Mouse (Mus musculus) hindbrain, postnatal 0 days (tissue): ENCODE measurements at regions not wholly inside any gene's neighbourhood (a gene's known extent, or its start where the extent isn't known, plus 50 kb on each side); places are given as distances from the start of the nearest gene placed in this dataset.

Source experiments
- ATAC-seq: fragments of 200-750 bp; cut with Nextera tagmentation; 2 replicates; pipeline ENCODE4 v1.8.0; 2017; ENCODE audit warnings: mild to moderate bottlenecking, moderate TSS enrichment, moderate library complexity
- DNase-seq: peaks from one replicate; pipeline ENCODE4 v3.0.0-alpha.2; 2015; ENCODE audit warnings: low spot score
- H3K27ac ChIP-seq: fragments of 300-500 bp; sonication (generic); 2 replicates; pipeline ENCODE4 v1.5.1; 2014; ENCODE audit warnings: mild to moderate bottlenecking
- H3K27me3 ChIP-seq: fragments of 300-500 bp; sonication (generic); 2 replicates; pipeline ENCODE4 v1.6.1; 2014; ENCODE audit warnings: low read length, mixed read lengths; ENCODE audit not compliant: insufficient read depth
- H3K36me3 ChIP-seq: fragments of 300-500 bp; sonication (generic); 2 replicates; pipeline ENCODE4 v1.6.1; 2014; ENCODE audit warnings: low read length, mixed read lengths; ENCODE audit not compliant: insufficient read depth
- H3K4me1 ChIP-seq: fragments of 300-500 bp; sonication (generic); 2 replicates; pipeline ENCODE4 v1.6.1; 2014; ENCODE audit warnings: antibody characterized with exemption, low read length, mixed read lengths; ENCODE audit not compliant: insufficient read depth
- H3K4me2 ChIP-seq: fragments of 300-500 bp; sonication (generic); 2 replicates; pipeline ENCODE4 v1.6.1; 2014; ENCODE audit warnings: low read depth, mild to moderate bottlenecking, low read length, moderate library complexity, mixed read lengths
- H3K4me3 ChIP-seq: fragments of 300-500 bp; sonication (generic); 2 replicates; pipeline ENCODE4 v1.5.1; 2014; ENCODE audit warnings: low read length
- H3K9ac ChIP-seq: fragments of 300-500 bp; sonication (generic); replicated peaks from 2 replicates; pipeline ENCODE4 v1.6.1; 2014; ENCODE audit warnings: mild to moderate bottlenecking, low read length, moderate library complexity, mixed read lengths
- H3K9me3 ChIP-seq: fragments of 300-500 bp; sonication (generic); 2 replicates; pipeline ENCODE4 v1.6.1; 2016; ENCODE audit warnings: low read length, mixed read lengths
- CTCF ChIP-seq: IDR thresholded peaks from 2 replicates; pipeline ENCODE4 v1.5.1; 2016; ENCODE audit warnings: antibody characterized with exemption, control low read depth, low read depth
- WGBS: fragments of 180-500 bp; shearing (Covaris S2); extraction: QIAGEN DNeasy Blood & Tissue Kit; methylation state at CpG from one replicate; pipeline ENCODE4 v1.1.7; 2014; 5-methylcytosine and 5-hydroxymethylcytosine counted together

DNA sequence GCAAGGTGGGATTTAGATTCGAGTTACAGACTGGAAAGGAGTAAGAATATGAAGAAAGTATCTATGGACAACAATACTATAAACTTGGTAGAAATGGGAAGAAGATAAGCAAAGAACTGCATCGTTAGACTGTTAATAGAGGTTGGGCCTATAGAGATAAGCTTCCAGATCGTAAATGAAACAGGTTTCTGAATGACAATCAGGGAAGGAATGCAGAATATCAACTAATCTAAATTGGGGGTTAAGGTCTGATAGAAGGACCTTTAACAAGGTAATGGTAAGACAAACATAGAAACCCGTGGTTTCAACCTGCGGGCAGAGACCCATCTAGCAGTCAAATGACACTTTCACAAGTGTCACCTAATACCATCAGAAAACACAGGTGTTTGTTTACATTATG lies 201.5 kb downstream of the Snx13 start:
- Histone ChIP-seq H3K9ac (no peak overlapping the region), H3K27me3 (no peaks in the 10 kb centered on the region), H3K4me2 (no peak overlapping the region), H3K4me3 (no peak overlapping the region), H3K27ac (no peak overlapping the region), H3K9me3 (no peaks in the 10 kb centered on the region), H3K4me1 (no peaks in the 10 kb centered on the region), H3K36me3 (no peaks in the 10 kb centered on the region)
- ATAC-seq (no peak), DNase-seq (no peak)
- no peak for TF ChIP-seq CTCF
- WGBS = 84% methylated on average over 5 of the region's 5 CpGs

DNA sequence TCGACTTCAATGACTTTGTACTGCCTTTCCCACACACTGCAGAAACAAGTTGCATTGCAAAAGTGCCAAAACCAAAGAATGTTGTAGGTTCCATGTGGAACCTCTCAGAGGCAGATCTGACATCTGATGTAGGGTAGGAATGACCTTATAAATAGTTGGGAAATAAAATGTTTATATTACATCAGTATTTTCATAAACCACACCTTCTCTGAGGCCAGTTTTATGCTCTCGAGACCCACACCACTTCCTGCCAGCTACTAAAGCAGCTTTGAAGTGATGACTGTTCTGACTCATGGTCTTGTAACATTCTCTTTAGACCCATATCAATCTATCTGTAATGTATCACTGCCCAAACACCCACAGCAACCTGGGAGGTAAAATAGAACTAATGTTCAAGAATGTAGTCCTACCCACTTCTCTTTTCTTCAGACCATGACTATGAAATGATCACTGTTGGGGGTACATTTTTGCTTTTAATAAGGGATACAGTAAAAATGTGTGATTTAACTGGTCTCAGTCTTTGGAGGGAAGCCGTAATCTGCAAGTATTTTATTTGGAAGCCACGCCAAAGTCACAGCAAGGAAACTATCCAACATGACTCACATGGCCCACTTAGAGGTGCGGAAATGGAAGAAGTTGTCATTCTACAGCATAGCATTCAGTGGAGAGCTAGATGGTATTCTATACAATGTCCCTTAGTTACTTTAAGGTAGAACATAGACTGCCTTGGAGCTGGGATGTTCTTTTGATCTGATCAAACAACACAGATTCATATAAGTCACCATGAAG lies 199.4 kb downstream of the Snx13 start:
- no peak overlapping the region for H3K27ac ChIP-seq
- no peaks in the 10 kb centered on the region for H3K36me3 ChIP-seq
- DNase-seq = no peak
- H3K9me3 ChIP-seq = no peaks in the 10 kb centered on the region
- H3K4me3 ChIP-seq = no peak overlapping the region
- no peak overlapping the region for H3K4me2 ChIP-seq
- no peak for ATAC-seq
- H3K27me3 ChIP-seq = no peaks in the 10 kb centered on the region
- H3K9ac ChIP-seq = no peak overlapping the region
- TF ChIP-seq CTCF = no peak
- H3K4me1 ChIP-seq = no peaks in the 10 kb centered on the region
- WGBS = 85% methylated on average over 5 of the region's 5 CpGs

DNA sequence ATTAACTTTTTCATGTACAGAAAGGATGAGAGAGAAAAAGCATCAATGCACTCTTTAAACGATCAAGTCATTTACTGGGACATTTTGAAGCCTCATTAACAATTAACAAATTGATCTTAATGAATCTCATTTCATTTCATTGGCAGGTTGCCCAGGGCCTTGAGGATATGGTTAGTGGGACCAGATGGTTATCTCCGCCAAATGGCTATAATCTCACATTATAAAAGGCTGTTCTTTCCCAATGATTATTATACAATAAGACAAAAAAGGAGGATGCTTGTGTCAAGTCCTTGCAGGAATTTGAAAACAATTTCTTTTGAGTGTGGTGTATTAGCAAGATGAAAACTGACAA lies 185.3 kb downstream of the Snx13 start:
- no peak overlapping the region for H3K9ac ChIP-seq
- 35% methylated on average over 2 of the region's 2 CpGs for WGBS
- H3K27me3 ChIP-seq = no peaks in the 10 kb centered on the region
- no peaks in the 10 kb centered on the region for H3K9me3 ChIP-seq
- no peaks in the 10 kb centered on the region for H3K4me1 ChIP-seq
- no peak for TF ChIP-seq CTCF
- no peaks in the 10 kb centered on the region for H3K36me3 ChIP-seq
- DNase-seq (peak; percentile 69), ATAC-seq (no peak)
- no peak overlapping the region for H3K4me3 ChIP-seq
- no peak overlapping the region for H3K4me2 ChIP-seq
- H3K27ac ChIP-seq = no peak overlapping the region

DNA sequence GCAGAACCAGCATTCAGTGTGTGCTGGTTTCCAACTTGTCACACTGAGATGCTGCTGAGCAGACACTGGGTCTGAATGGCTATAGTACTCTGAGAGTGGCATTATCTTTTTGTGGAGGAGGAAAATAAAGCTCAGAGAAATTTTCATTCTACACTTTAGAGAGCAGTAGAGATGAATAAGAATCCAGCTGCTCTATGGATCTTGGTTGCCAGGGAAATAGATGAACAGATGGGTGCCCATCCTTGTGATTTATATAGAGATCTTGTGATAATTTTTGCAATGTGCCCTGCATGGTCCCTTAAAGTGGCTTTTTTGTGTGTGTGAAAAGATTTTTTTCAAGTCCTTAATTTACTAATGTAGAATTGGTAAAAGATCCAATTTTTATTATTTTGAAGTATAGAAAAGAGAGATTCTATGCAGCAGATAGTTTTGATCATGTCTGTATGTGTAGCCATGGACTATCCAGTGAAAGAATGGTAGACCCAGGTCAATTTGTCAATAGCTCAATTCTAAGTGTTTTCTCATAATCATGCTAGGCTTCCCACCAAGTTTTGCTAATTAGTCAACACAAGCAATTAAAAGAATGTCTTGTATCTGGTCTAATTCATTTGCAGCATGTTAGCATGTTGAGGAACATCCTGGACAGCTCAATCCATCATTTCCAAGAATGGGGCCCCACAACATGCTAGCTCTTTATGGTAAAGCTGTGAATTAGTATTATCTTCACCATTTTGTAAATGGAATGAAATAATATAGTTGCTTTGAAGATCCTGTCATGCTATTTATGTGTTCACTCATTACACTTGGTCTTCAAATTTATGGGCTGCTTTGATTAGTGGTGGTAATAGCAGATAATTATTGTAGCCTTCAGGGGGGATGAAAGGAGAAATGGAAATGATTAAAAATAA lies 184.7 kb downstream of the Snx13 start:
- Histone ChIP-seq H3K36me3 (no peaks in the 10 kb centered on the region), H3K9ac (no peak overlapping the region), H3K4me3 (no peak overlapping the region), H3K9me3 (no peaks in the 10 kb centered on the region), H3K27ac (no peak overlapping the region), H3K4me2 (no peak overlapping the region), H3K27me3 (no peaks in the 10 kb centered on the region), H3K4me1 (no peaks in the 10 kb centered on the region)
- DNase-seq (peak; percentile 10), ATAC-seq (0 out of 2 replicates have a peak, but pooled peaks have one; percentile 27)
- TF ChIP-seq CTCF = no peak

DNA sequence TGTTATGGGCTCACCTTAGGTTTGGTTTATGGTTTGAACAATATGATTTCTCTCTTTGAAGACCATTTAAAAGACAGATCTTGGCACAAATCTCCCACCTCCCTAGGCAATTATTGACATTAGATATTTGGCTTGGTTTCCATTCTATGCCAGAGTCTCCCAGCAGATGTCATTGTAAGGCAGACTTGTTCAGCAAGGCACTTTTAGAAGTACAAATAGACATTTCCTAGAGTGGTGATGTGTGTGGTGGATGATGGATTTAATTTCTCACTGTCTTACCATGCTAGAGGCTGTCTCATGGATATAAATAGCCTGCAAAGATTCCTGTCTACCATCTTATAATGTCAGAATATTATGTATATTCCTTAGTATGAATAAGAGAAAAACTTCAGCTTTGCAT lies 173.4 kb downstream of the Snx13 start:
- Histone ChIP-seq H3K9ac (no peak overlapping the region), H3K4me1 (no peaks in the 10 kb centered on the region), H3K4me2 (no peak overlapping the region), H3K4me3 (no peak overlapping the region), H3K9me3 (no peaks in the 10 kb centered on the region), H3K27ac (no peak overlapping the region), H3K36me3 (no peaks in the 10 kb centered on the region), H3K27me3 (no peaks in the 10 kb centered on the region)
- ATAC-seq (no peak), DNase-seq (peak; percentile 37)
- TF ChIP-seq CTCF = peak; percentile 58

DNA sequence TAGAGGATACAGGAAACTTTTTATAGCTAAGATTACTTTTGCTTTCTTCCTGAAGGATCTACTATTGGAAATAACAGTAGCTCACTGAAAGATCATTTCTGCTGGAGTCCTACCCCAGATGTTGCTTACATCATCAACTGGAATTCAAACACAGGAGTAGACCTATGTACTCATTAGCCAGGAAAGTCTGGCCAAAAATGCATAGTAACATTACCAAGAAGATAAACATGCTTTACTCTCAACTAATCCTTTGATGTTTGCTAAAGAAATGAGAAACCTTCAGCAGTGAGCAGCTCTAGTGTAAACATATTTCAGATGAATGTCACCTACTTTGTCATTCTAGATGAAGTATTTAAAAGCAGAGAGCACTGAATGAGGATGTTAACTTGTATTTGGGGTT lies 173.0 kb downstream of the Snx13 start:
- Histone ChIP-seq H3K36me3 (no peaks in the 10 kb centered on the region), H3K4me3 (no peak overlapping the region), H3K27ac (no peak overlapping the region), H3K9ac (no peak overlapping the region), H3K4me2 (no peak overlapping the region), H3K27me3 (no peaks in the 10 kb centered on the region), H3K4me1 (no peaks in the 10 kb centered on the region), H3K9me3 (no peaks in the 10 kb centered on the region)
- TF ChIP-seq CTCF = no peak
- DNase-seq = no peak
- ATAC-seq = no peak

DNA sequence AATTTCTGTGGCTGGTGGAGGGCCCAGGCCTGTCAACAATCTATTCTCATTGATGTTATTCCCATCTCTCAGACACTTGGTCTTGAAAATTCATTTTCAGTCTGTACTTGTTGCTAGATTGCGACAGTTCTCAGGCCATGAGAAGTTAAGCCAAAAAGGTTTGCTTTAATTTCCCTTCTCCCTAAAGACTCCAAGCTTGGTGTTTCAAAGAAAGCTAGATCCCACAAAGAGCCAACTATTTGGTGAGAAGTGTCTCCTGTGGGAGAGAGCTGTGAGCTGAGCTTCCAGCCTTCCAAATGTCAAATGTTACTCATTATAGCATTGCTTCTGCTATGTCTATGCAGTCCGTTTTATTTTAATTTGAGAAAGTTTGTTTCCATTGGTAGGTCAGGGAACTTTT lies 169.7 kb downstream of the Snx13 start:
- ATAC-seq (no peak), DNase-seq (no peak)
- H3K4me1 ChIP-seq = no peaks in the 10 kb centered on the region
- H3K4me3 ChIP-seq = no peak overlapping the region
- no peak overlapping the region for H3K9ac ChIP-seq
- H3K9me3 ChIP-seq = no peaks in the 10 kb centered on the region
- H3K27me3 ChIP-seq = no peaks in the 10 kb centered on the region
- H3K4me2 ChIP-seq = no peak overlapping the region
- no peaks in the 10 kb centered on the region for H3K36me3 ChIP-seq
- H3K27ac ChIP-seq = no peak overlapping the region
- WGBS = 90% methylated on average over 2 of the region's 2 CpGs
- no peak for TF ChIP-seq CTCF
